Mouse (Mus musculus) heart, adult 9 months (tissue): Measurements from ENCODE around the gene Ccl1.

ENCODE experiments used
- DNase-seq, 2 experiments: peaks; one replicate each; pipeline ENCODE4 v3.0.0; 2022; ENCODE audit warnings: low spot score in 2 of 2

Gene Ccl1

GRCm38 (mm10) chr11:82305590-82305989 is at the start of gene Ccl1:
Ccl1 (minus strand) TSS chr11:82305690.
- DNase-seq = no peak

- no peak for DNase-seq
Measured at GRCm38 (mm10) chr11:82351039-82351438, 45.5 kb upstream of the Ccl1 start.

- no peak for DNase-seq
Measured at GRCm38 (mm10) chr11:82340900-82341299, 35.4 kb upstream of the Ccl1 start.

GRCm38 (mm10) chr11:82340416-82340815 is 34.9 kb upstream of the Ccl1 start:
- DNase-seq = no peak

GRCm38 (mm10) chr11:82339921-82340401 is 34.5 kb upstream of the Ccl1 start:
- peak; percentile 24 to 35 for DNase-seq

- DNase-seq = no peak
Measured at GRCm38 (mm10) chr11:82313153-82313552, 7.7 kb upstream of the Ccl1 start.

- DNase-seq = no peak
Measured at GRCm38 (mm10) chr11:82310336-82311045, 5.0 kb upstream of the Ccl1 start.

- no peak for DNase-seq
Measured at GRCm38 (mm10) chr11:82297895-82298294, 7.6 kb downstream of the Ccl1 start.

- no peak for DNase-seq
Measured at GRCm38 (mm10) chr11:82290841-82291240, 14.6 kb downstream of the Ccl1 start.

- no peak for DNase-seq
Measured at GRCm38 (mm10) chr11:82274149-82274812, 31.2 kb downstream of the Ccl1 start.

GRCm38 (mm10) chr11:82259131-82259530 is 46.4 kb downstream of the Ccl1 start:
- no peak for DNase-seq

- DNase-seq = peak; percentile 4 to 14
Measured at GRCm38 (mm10) chr11:82255601-82256000, 49.9 kb downstream of the Ccl1 start.

- DNase-seq = no peak
Measured at GRCm38 (mm10) chr11:82253421-82253820, 52.1 kb downstream of the Ccl1 start.

GRCm38 (mm10) chr11:82251251-82251650 is 54.2 kb downstream of the Ccl1 start:
- DNase-seq = no peak

- DNase-seq = no peak
Measured at GRCm38 (mm10) chr11:82249945-82250344, 55.5 kb downstream of the Ccl1 start.

GRCm38 (mm10) chr11:82237439-82237838 is 68.1 kb downstream of the Ccl1 start:
- no peak for DNase-seq

GRCm38 (mm10) chr11:82235551-82236207 is 69.8 kb downstream of the Ccl1 start:
- peak in 1 of 2 experiments; percentile 4 for DNase-seq

- DNase-seq = no peak
Measured at GRCm38 (mm10) chr11:82233991-82234390, 71.5 kb downstream of the Ccl1 start.

GRCm38 (mm10) chr11:82226976-82227375 is 78.5 kb downstream of the Ccl1 start:
- DNase-seq = no peak

- no peak for DNase-seq
Measured at GRCm38 (mm10) chr11:82225936-82226335, 79.6 kb downstream of the Ccl1 start.

GRCm38 (mm10) chr11:82216531-82216930 is 89.0 kb downstream of the Ccl1 start:
- no peak for DNase-seq

GRCm38 (mm10) chr11:82214405-82214804 is 91.1 kb downstream of the Ccl1 start:
- DNase-seq = no peak
